Mouse (Mus musculus): ENCODE data around the gene Olfr424. TPM values are rescaled to one million over a fixed set of nuclear protein-coding genes. Genes with fewer than 3 reads are reported as not detected.

Olfr424 gene
- polyA plus RNA-seq, 1 experiment from 2014 or later: not detected

DNA sequence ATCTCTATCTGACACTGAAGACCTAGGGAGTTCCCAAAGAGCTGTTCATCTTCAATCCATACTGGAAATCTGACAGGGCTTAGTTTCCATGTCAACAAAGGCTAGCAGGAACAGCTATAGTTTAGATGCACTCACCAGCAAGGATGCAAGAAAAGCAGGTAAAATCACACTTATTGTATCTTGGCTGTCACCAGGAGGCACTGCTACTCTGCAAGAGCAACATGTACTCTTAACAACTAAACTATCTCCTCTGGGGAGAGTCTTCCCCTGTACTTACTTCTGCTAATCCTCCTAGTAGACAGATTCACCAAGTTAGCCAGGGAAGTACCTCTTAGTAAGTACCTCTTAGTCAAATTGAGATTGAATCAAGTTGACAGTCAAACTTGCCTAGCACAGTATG, 37.7 kb downstream of the Olfr424 start:
- Histone ChIP-seq H3K4me1 (ENCODE audit: insufficient read depth) (peaks cover 4% of the 10 kb centered on the region), H3K27ac (ENCODE audit: low read depth) (no peak overlapping the region), H3K36me3 (replicated peaks; ENCODE audit: insufficient read depth, low read length) (no peaks in the 10 kb centered on the region), H3K4me3 (ENCODE audit: low read depth, low read length) (no peak overlapping the region), H3K4me2 (ENCODE audit: low read depth, low read length) (no peak overlapping the region), H3K27me3 (ENCODE audit: insufficient read depth, low read length) (no peaks in the 10 kb centered on the region), H3K9ac (replicated peaks) (no peak overlapping the region), H3K9me3 (ENCODE audit: low read length) (no peaks in the 10 kb centered on the region)
- DNase-seq (no peak), ATAC-seq (no peak)
- TF ChIP-seq CTCF (IDR thresholded peaks at IDR 0.05; ENCODE audit: low read depth) (peak; percentile 61), EP300 (IDR thresholded peaks at IDR 0.05; ENCODE audit: low read depth) (no peak)

DNA sequence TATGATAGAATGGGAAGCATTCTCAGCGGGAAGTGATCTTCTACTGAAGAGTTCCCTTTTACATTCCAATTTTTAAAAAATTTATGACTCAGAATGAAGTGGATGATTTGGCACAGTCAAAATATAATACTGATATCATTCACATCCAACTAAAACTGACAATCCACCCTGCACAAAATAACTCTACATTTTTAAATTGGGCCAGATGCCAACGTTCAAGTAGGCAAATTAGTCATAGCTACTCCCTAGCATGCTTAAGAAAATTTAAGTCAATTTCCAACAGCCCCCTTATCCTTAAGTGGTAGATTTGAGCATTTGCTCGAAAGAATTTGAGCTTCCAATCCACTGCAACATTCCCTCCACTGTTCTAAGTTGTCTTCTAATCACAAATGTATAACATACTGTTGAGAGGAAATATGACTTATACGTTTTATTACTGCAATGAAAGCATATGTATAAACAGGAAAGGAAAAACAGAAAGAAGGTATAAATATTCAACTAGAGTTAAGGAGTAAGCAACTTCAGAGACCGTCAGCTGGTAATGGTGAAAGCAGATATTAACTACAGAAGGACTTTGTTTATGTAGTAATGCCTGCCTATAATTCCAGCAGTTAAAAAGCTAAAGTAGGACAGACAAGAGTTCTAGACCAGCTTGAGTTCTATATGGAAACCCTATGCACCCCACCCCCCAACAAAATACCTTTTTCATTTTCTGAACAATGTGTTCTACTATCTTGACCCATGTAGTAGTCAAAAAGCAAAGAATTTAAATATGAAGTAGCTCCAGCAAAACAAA, 39.6 kb downstream of the Olfr424 start:
- 58% methylated on average over 5 of the region's 5 CpGs for WGBS (ENCODE audit: insufficient replicate concordance)
- Histone ChIP-seq H3K4me1 (ENCODE audit: insufficient read depth) (peaks cover 4% of the 10 kb centered on the region), H3K27ac (ENCODE audit: low read depth) (peak overlapping the region; percentile 84), H3K27me3 (ENCODE audit: insufficient read depth, low read length) (no peaks in the 10 kb centered on the region), H3K4me2 (ENCODE audit: low read depth, low read length) (peak overlapping the region; percentile 30), H3K36me3 (replicated peaks; ENCODE audit: insufficient read depth, low read length) (0 out of 2 replicates have a peak, but pooled peaks cover 4% of the 10 kb centered on the region), H3K4me3 (ENCODE audit: low read depth, low read length) (0 out of 2 replicates have a peak overlapping the region, but pooled peaks have one; percentile 1), H3K9me3 (ENCODE audit: low read length) (no peaks in the 10 kb centered on the region), H3K9ac (replicated peaks) (no peak overlapping the region; the same call in 1 of the 2 replicates)
- DNase-seq (no peak), ATAC-seq (peak; percentile 40)
- TF ChIP-seq CTCF (IDR thresholded peaks at IDR 0.05; ENCODE audit: low read depth): no peak
- TF ChIP-seq EP300 (IDR thresholded peaks at IDR 0.05; ENCODE audit: low read depth): 0 out of 2 replicates have a peak, but pooled peaks have one; percentile 26

DNA sequence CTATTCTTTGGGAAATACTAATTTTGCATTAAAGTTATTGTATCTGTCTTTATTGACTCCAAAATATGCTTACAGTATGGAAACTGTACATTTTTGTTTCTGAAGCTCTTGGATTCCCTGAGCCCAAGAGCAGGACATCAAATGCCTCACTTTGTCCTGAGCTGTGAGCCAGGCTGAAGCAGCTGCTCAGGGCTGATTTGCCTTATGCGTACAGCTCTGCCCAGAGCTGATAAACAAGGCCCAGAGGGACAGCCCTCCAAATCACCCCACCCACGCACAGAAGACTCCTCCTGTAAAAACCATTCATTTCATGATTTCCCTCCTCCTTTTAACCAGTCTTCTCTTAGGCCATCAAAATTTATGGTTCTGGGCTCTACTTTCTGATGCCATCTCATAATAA, 40.2 kb downstream of the Olfr424 start:
- Histone ChIP-seq H3K4me3 (ENCODE audit: low read depth, low read length) (no peak overlapping the region), H3K27me3 (ENCODE audit: insufficient read depth, low read length) (no peaks in the 10 kb centered on the region), H3K9me3 (ENCODE audit: low read length) (no peaks in the 10 kb centered on the region), H3K4me1 (ENCODE audit: insufficient read depth) (peaks cover 4% of the 10 kb centered on the region), H3K9ac (replicated peaks) (peak overlapping the region; percentile 48; the same call in 1 of the 2 replicates), H3K4me2 (ENCODE audit: low read depth, low read length) (peak overlapping the region; percentile 62; the same call in 1 of the 2 replicates), H3K36me3 (replicated peaks; ENCODE audit: insufficient read depth, low read length) (0 out of 2 replicates have a peak, but pooled peaks cover 4% of the 10 kb centered on the region), H3K27ac (ENCODE audit: low read depth) (peak overlapping the region; percentile 84)
- peak; percentile 100 for ATAC-seq
- TF ChIP-seq EP300 (IDR thresholded peaks at IDR 0.05; ENCODE audit: low read depth) (peak; percentile 98), CTCF (IDR thresholded peaks at IDR 0.05; ENCODE audit: low read depth) (no peak)
- peak; percentile 79 for DNase-seq
- WGBS (ENCODE audit: insufficient replicate concordance): 50% methylated on average over 2 of the region's 2 CpGs

DNA sequence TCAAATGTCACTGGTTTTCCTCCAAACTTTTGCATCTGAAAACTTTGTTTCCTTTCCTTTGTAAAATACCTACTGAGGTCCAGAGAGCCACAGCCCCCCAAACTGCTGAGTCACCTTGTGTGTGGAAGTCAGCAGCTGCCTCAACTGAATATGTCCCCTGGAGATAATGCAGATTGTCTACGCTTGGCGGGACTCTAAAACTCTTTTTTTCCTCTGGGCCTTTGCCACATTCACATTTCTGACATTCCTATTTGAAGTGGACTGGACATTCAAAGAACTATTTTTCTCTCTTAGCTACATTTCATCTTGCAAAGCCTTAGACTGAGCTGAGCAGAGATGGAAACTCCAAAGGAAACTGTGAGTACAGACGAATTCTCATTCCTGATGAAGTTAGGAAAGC, 41.3 kb downstream of the Olfr424 start, which contains the start of gene Spta1:
TSS of gene Spta1 (plus strand) at position 172 of the 400 bp plus-strand sequence.
- Histone ChIP-seq H3K27me3 (ENCODE audit: insufficient read depth, low read length) (no peaks in the 10 kb centered on the region), H3K27ac (ENCODE audit: low read depth) (peak within 1 kb of the TSS; percentile 84), H3K4me1 (ENCODE audit: insufficient read depth) (peaks cover 4% of the 10 kb centered on the region), H3K4me2 (ENCODE audit: low read depth, low read length) (peak within 1 kb of the TSS; percentile 67), H3K9ac (replicated peaks) (peak within 1 kb of the TSS; percentile 67), H3K4me3 (ENCODE audit: low read depth, low read length) (peak within 1 kb of the TSS; percentile 52), H3K9me3 (ENCODE audit: low read length) (no peaks in the 10 kb centered on the region), H3K36me3 (replicated peaks; ENCODE audit: insufficient read depth, low read length) (peaks cover 9% of the 10 kb centered on the region)
- peak; percentile 95 for TF ChIP-seq EP300 (IDR thresholded peaks at IDR 0.05; ENCODE audit: low read depth)
- TF ChIP-seq CTCF (IDR thresholded peaks at IDR 0.05; ENCODE audit: low read depth): no peak
- ATAC-seq: peak; percentile 72
- 36% methylated on average over 3 of the region's 3 CpGs for WGBS (ENCODE audit: insufficient replicate concordance)
- peak; percentile 66 for DNase-seq

Other genes starting within 250 kb of the Olfr424 start
- gene Ifi211, start 218.5 kb upstream of the Olfr424 start, polyA plus RNA-seq (2015; fragmentation: Nextera tagmentation; extraction: Ambion mirVana): 3.7 and 4.6 TPM in 2 replicates
- gene Mndal, start 189.0 kb upstream of the Olfr424 start, polyA plus RNA-seq (2015; fragmentation: Nextera tagmentation; extraction: Ambion mirVana): 11.6 and 13.2 TPM in 2 replicates
- gene Ifi203, start 188.8 kb upstream of the Olfr424 start, polyA plus RNA-seq (2015; fragmentation: Nextera tagmentation; extraction: Ambion mirVana): 6.6 and 8.4 TPM in 2 replicates
- not detected in 2 replicates for gene Ifi202b, start 148.8 kb upstream of the Olfr424 start, polyA plus RNA-seq (2015; fragmentation: Nextera tagmentation; extraction: Ambion mirVana)
- 2.0 and 2.5 TPM in 2 replicates for gene Ifi205, start 99.7 kb upstream of the Olfr424 start, polyA plus RNA-seq (2015; fragmentation: Nextera tagmentation; extraction: Ambion mirVana)
- gene Olfr433, start 90.8 kb upstream of the Olfr424 start, polyA plus RNA-seq (2015; fragmentation: Nextera tagmentation; extraction: Ambion mirVana): 0.08 and 0.11 TPM in 2 replicates
- gene Olfr432, start 82.3 kb upstream of the Olfr424 start, polyA plus RNA-seq (2015; fragmentation: Nextera tagmentation; extraction: Ambion mirVana): not detected in 2 replicates
- gene Olfr430, start 64.9 kb upstream of the Olfr424 start, polyA plus RNA-seq (2015; fragmentation: Nextera tagmentation; extraction: Ambion mirVana): not detected in 2 replicates
- gene Olfr429, start 47.2 kb upstream of the Olfr424 start, polyA plus RNA-seq (2015; fragmentation: Nextera tagmentation; extraction: Ambion mirVana): not detected in 2 replicates
- gene Olfr427, start 34.6 kb upstream of the Olfr424 start, polyA plus RNA-seq (2015; fragmentation: Nextera tagmentation; extraction: Ambion mirVana): not detected in 2 replicates
- gene Olfr231, start 10.4 kb upstream of the Olfr424 start, polyA plus RNA-seq (2015; fragmentation: Nextera tagmentation; extraction: Ambion mirVana): not detected in 2 replicates
- gene Olfr420, start 24.1 kb downstream of the Olfr424 start, polyA plus RNA-seq (2015; fragmentation: Nextera tagmentation; extraction: Ambion mirVana): 0.13 and 0.40 TPM in 2 replicates
- gene Spta1, start 41.3 kb downstream of the Olfr424 start, polyA plus RNA-seq (2015; fragmentation: Nextera tagmentation; extraction: Ambion mirVana): 6.7 and 9.4 TPM in 2 replicates
- gene Olfr419, start 120.5 kb downstream of the Olfr424 start, polyA plus RNA-seq (2015; fragmentation: Nextera tagmentation; extraction: Ambion mirVana): 0.09 and 0.11 TPM in 2 replicates
- gene Mptx1, start 199.0 kb downstream of the Olfr424 start, polyA plus RNA-seq (2015; fragmentation: Nextera tagmentation; extraction: Ambion mirVana): not detected in 2 replicates
- gene Olfr417, start 233.6 kb downstream of the Olfr424 start, polyA plus RNA-seq (2015; fragmentation: Nextera tagmentation; extraction: Ambion mirVana): not detected in 2 replicates

Data from liver, postnatal 0 days (tissue).